Mouse (Mus musculus) kidney, embryonic 14.5 days (tissue): ENCODE measurements around the gene Pef1. TPM values are rescaled to one million over a fixed set of nuclear protein-coding genes. Genes with fewer than 3 reads are reported as not detected.

Source experiments
- polyA plus RNA-seq: library from polyadenylated mRNA; unstranded; fragments of >200 nt; fragmentation: Nextera tagmentation; extraction: Ambion mirVana; gene quantifications from 2 replicates; pipeline ENCODE4 v1.2.1, GENCODE M21; 2014

The Pef1 gene
- polyA plus RNA-seq, 1 experiment from 2014 or later: 85.9 TPM

Other genes starting within 250 kb of the Pef1 start
- gene Spocd1, start 173.3 kb upstream of the Pef1 start, polyA plus RNA-seq: not detected in 2 replicates
- gene Adgrb2, start 117.7 kb upstream of the Pef1 start, polyA plus RNA-seq: 2.6 and 3.3 TPM in 2 replicates
- gene Col16a1, start 54.7 kb upstream of the Pef1 start, polyA plus RNA-seq: 27.6 and 28.1 TPM in 2 replicates
- gene Hcrtr1, start 36.8 kb downstream of the Pef1 start, polyA plus RNA-seq: not detected in 2 replicates
- 20.9 and 26.1 TPM in 2 replicates for gene Tinagl1, start 72.6 kb downstream of the Pef1 start, polyA plus RNA-seq
- gene Gm853, start 119.8 kb downstream of the Pef1 start, polyA plus RNA-seq: not detected in 2 replicates
- gene Serinc2, start 176.6 kb downstream of the Pef1 start, polyA plus RNA-seq: 42.7 and 44.9 TPM in 2 replicates
- gene Fabp3, start 206.0 kb downstream of the Pef1 start, polyA plus RNA-seq: 15.7 and 16.0 TPM in 2 replicates
- not detected in 2 replicates for gene Gm10570, start 206.1 kb downstream of the Pef1 start, polyA plus RNA-seq